Mouse (Mus musculus) forebrain, embryonic 14.5 days (tissue): ENCODE measurements around the gene Nt5dc3. TPM values are rescaled to one million over a fixed set of nuclear protein-coding genes. Genes with fewer than 3 reads are reported as not detected.

ENCODE experiments used
- ATAC-seq: fragments of 200-750 bp; cut with Nextera tagmentation; 2 replicates; pipeline ENCODE4 v1.8.0; 2017; ENCODE audit warnings: mild to moderate bottlenecking, moderate library complexity
- DNase-seq: peaks from one replicate; pipeline ENCODE4 v3.0.0-alpha.2; 2015; ENCODE audit warnings: low spot score
- H3K27ac ChIP-seq: fragments of 300-500 bp; sonication (generic); 2 replicates; pipeline ENCODE4 v1.5.1; 2014; ENCODE audit warnings: low read depth, mild to moderate bottlenecking, control low read depth, low read length, moderate library complexity
- H3K27me3 ChIP-seq: fragments of 300-500 bp; sonication (generic); replicated peaks from 2 replicates; pipeline ENCODE4 v1.6.1; 2014; ENCODE audit warnings: low read length, control low read depth, mixed read lengths; ENCODE audit not compliant: control insufficient read depth, insufficient read depth
- H3K36me3 ChIP-seq: fragments of 300-500 bp; sonication (generic); 2 replicates; pipeline ENCODE4 v1.6.1; 2014; ENCODE audit warnings: low read length, control low read depth; ENCODE audit not compliant: control insufficient read depth, insufficient read depth
- H3K4me1 ChIP-seq: fragments of 300-500 bp; sonication (generic); 2 replicates; pipeline ENCODE4 v1.6.1; 2014; ENCODE audit warnings: antibody characterized with exemption, low read length, control low read depth; ENCODE audit not compliant: control insufficient read depth, insufficient read depth
- H3K4me2 ChIP-seq: fragments of 300-500 bp; sonication (generic); 2 replicates; pipeline ENCODE4 v1.6.1; 2014; ENCODE audit warnings: mild to moderate bottlenecking, control low read depth, low read length
- H3K4me3 ChIP-seq: fragments of 300-500 bp; sonication (generic); 2 replicates; pipeline ENCODE4 v1.5.1; 2014; ENCODE audit warnings: low read depth, low read length, control low read depth
- H3K9ac ChIP-seq: fragments of 300-500 bp; sonication (generic); 2 replicates; pipeline ENCODE4 v1.6.1; 2014; ENCODE audit warnings: mild to moderate bottlenecking, low read length, control low read depth, moderate library complexity
- H3K9me3 ChIP-seq: fragments of 300-500 bp; sonication (generic); replicated peaks from 2 replicates; pipeline ENCODE4 v1.6.1; 2016; ENCODE audit warnings: low read length, control low read depth, mixed read lengths; ENCODE audit not compliant: control insufficient read depth
- WGBS: fragments of 180-500 bp; shearing (Covaris S2); extraction: QIAGEN DNeasy Blood & Tissue Kit; methylation state at CpG from one replicate; pipeline ENCODE4 v1.1.7; 2014; 5-methylcytosine and 5-hydroxymethylcytosine counted together
- polyA plus RNA-seq: library from polyadenylated mRNA; unstranded; fragments of >200 nt; fragmentation: Nextera tagmentation; extraction: Ambion mirVana; gene quantifications from 2 replicates; pipeline ENCODE4 v1.2.1, GENCODE M21; 2014

The Nt5dc3 gene
- polyA plus RNA-seq, 1 experiment from 2014 or later = 6.7 TPM

- H3K4me2 ChIP-seq = no peak overlapping the region
- no peaks in the 10 kb centered on the region for H3K27me3 ChIP-seq
- no peak overlapping the region for H3K27ac ChIP-seq
- ATAC-seq = no peak
- H3K9me3 ChIP-seq = no peaks in the 10 kb centered on the region
- H3K36me3 ChIP-seq = no peaks in the 10 kb centered on the region
- H3K4me1 ChIP-seq = no peaks in the 10 kb centered on the region
- DNase-seq = no peak
- no peak overlapping the region for H3K4me3 ChIP-seq
- no peak overlapping the region for H3K9ac ChIP-seq
- 72% methylated on average over 1 of the region's 1 CpGs for WGBS
These were observed 17.6 kb upstream of the Nt5dc3 start for GRCm38 (mm10) chr10:86761236-86761635.

- no peaks in the 10 kb centered on the region for H3K36me3 ChIP-seq
- H3K9ac ChIP-seq = no peak overlapping the region
- H3K9me3 ChIP-seq = no peaks in the 10 kb centered on the region
- H3K27me3 ChIP-seq = no peaks in the 10 kb centered on the region
- H3K4me3 ChIP-seq = no peak overlapping the region
- no peak overlapping the region for H3K4me2 ChIP-seq
- no peaks in the 10 kb centered on the region for H3K4me1 ChIP-seq
- peak overlapping the region; percentile 22; the same call in 1 of the 2 replicates for H3K27ac ChIP-seq
- DNase-seq = peak; percentile 47
- ATAC-seq = peak; percentile 66
- WGBS = 50% methylated on average over 7 of the region's 7 CpGs
These were observed 17.0 kb upstream of the Nt5dc3 start for GRCm38 (mm10) chr10:86761722-86762383.

GRCm38 (mm10) chr10:86762384-86762730 lies 16.4 kb upstream of the Nt5dc3 start:
- no peaks in the 10 kb centered on the region for H3K36me3 ChIP-seq
- H3K4me2 ChIP-seq = no peak overlapping the region
- no peaks in the 10 kb centered on the region for H3K4me1 ChIP-seq
- H3K9me3 ChIP-seq = no peaks in the 10 kb centered on the region
- no peak overlapping the region for H3K4me3 ChIP-seq
- no peak for DNase-seq
- no peak for ATAC-seq
- no peaks in the 10 kb centered on the region for H3K27me3 ChIP-seq
- 68% methylated on average over 3 of the region's 3 CpGs for WGBS
- no peak overlapping the region for H3K9ac ChIP-seq
- peak overlapping the region; percentile 22; the same call in 1 of the 2 replicates for H3K27ac ChIP-seq

- no peak within 1 kb of the TSS for H3K4me3 ChIP-seq
- no peaks in the 10 kb centered on the region for H3K36me3 ChIP-seq
- no peak within 1 kb of the TSS for H3K4me2 ChIP-seq
- no peak within 1 kb of the TSS for H3K27ac ChIP-seq
- H3K27me3 ChIP-seq = no peaks in the 10 kb centered on the region
- H3K9ac ChIP-seq = no peak within 1 kb of the TSS
- H3K9me3 ChIP-seq = no peaks in the 10 kb centered on the region
- 95% methylated on average over 5 of the region's 5 CpGs for WGBS
- ATAC-seq (no peak), DNase-seq (no peak)
- no peaks in the 10 kb centered on the region for H3K4me1 ChIP-seq
These were observed 15.1 kb upstream of the Nt5dc3 start, which contains the start of gene Gm49358 for GRCm38 (mm10) chr10:86763672-86764071. TSS of gene Gm49358 (plus strand) at chr10:86763972.

GRCm38 (mm10) chr10:86765344-86765966 lies 13.3 kb upstream of the Nt5dc3 start:
- no peak overlapping the region for H3K4me3 ChIP-seq
- no peak overlapping the region for H3K27ac ChIP-seq
- no peak for ATAC-seq
- WGBS = 91% methylated on average over 4 of the region's 4 CpGs
- no peak overlapping the region for H3K9ac ChIP-seq
- no peak for DNase-seq
- H3K9me3 ChIP-seq = no peaks in the 10 kb centered on the region
- no peak overlapping the region for H3K4me2 ChIP-seq
- no peaks in the 10 kb centered on the region for H3K27me3 ChIP-seq
- peaks cover 13% of the 10 kb centered on the region for H3K4me1 ChIP-seq
- H3K36me3 ChIP-seq = no peaks in the 10 kb centered on the region

GRCm38 (mm10) chr10:86769216-86769615 lies 9.6 kb upstream of the Nt5dc3 start:
- ATAC-seq (no peak), DNase-seq (peak; percentile 23)
- no peak overlapping the region for H3K4me3 ChIP-seq
- H3K4me1 ChIP-seq = peaks cover 13% of the 10 kb centered on the region
- no peak overlapping the region for H3K9ac ChIP-seq
- no peak overlapping the region for H3K27ac ChIP-seq
- no peak overlapping the region for H3K4me2 ChIP-seq
- no peaks in the 10 kb centered on the region for H3K27me3 ChIP-seq
- WGBS = 54% methylated on average over 5 of the region's 5 CpGs
- H3K9me3 ChIP-seq = no peaks in the 10 kb centered on the region
- no peaks in the 10 kb centered on the region for H3K36me3 ChIP-seq

GRCm38 (mm10) chr10:86769797-86770196 lies 9.0 kb upstream of the Nt5dc3 start:
- peak; percentile 62 for DNase-seq
- Histone ChIP-seq H3K4me3 (no peak overlapping the region), H3K36me3 (no peaks in the 10 kb centered on the region), H3K4me1 (peaks cover 13% of the 10 kb centered on the region), H3K27ac (no peak overlapping the region), H3K9me3 (no peaks in the 10 kb centered on the region), H3K4me2 (no peak overlapping the region), H3K9ac (no peak overlapping the region), H3K27me3 (no peaks in the 10 kb centered on the region)
- 5% methylated on average over 4 of the region's 4 CpGs for WGBS
- peak; percentile 85 for ATAC-seq

- Histone ChIP-seq H3K36me3 (no peaks in the 10 kb centered on the region), H3K4me3 (no peak overlapping the region), H3K9ac (no peak overlapping the region), H3K9me3 (no peaks in the 10 kb centered on the region), H3K27ac (no peak overlapping the region), H3K4me1 (peaks cover 13% of the 10 kb centered on the region), H3K27me3 (no peaks in the 10 kb centered on the region), H3K4me2 (no peak overlapping the region)
- 90% methylated on average over 5 of the region's 5 CpGs for WGBS
- DNase-seq = no peak
- ATAC-seq = no peak
These were observed 7.1 kb upstream of the Nt5dc3 start for GRCm38 (mm10) chr10:86771701-86772100.

- H3K27me3 ChIP-seq = no peaks in the 10 kb centered on the region
- H3K36me3 ChIP-seq = no peaks in the 10 kb centered on the region
- H3K4me1 ChIP-seq = peaks cover 13% of the 10 kb centered on the region
- no peak overlapping the region for H3K9ac ChIP-seq
- no peak overlapping the region for H3K27ac ChIP-seq
- WGBS = 70% methylated on average over 6 of the region's 6 CpGs
- H3K4me2 ChIP-seq = no peak overlapping the region
- no peaks in the 10 kb centered on the region for H3K9me3 ChIP-seq
- DNase-seq (no peak), ATAC-seq (no peak)
- no peak overlapping the region for H3K4me3 ChIP-seq
These were observed 6.6 kb upstream of the Nt5dc3 start for GRCm38 (mm10) chr10:86772231-86772631.
